Mouse (Mus musculus) heart, adult 2 months (tissue): Measurements from ENCODE around the gene Gnas. TPM values are rescaled to one million over a fixed set of nuclear protein-coding genes. Genes with fewer than 3 reads are reported as not detected.

Experiments used
- DNase-seq, 2 experiments: peaks; one replicate each; pipeline ENCODE4 v3.0.0; 2021
- H3K27ac ChIP-seq: fragments of 200-600 bp; 2 replicates; pipeline ENCODE4 v1.8.1; 2022
- H3K27me3 ChIP-seq: fragments of 200-500 bp; 2 replicates; pipeline ENCODE4 v1.6.1; 2012; ENCODE audit warnings: mild to moderate bottlenecking, low read length, inconsistent platforms, mixed read lengths; ENCODE audit not compliant: control insufficient read depth, insufficient read depth
- H3K36me3 ChIP-seq: fragments of 200-500 bp; 2 replicates; pipeline ENCODE4 v1.6.1; 2012; ENCODE audit warnings: low read length, inconsistent platforms; ENCODE audit not compliant: control insufficient read depth, insufficient read depth
- H3K4me1 ChIP-seq: fragments of 200-500 bp; 2 replicates; pipeline ENCODE4 v1.6.1; 2011; ENCODE audit warnings: low read length; ENCODE audit not compliant: control insufficient read depth, insufficient read depth
- H3K4me3 ChIP-seq: fragments of 200-600 bp; 2 replicates; pipeline ENCODE4 v1.8.1; 2022
- H3K79me2 ChIP-seq: fragments of 200-500 bp; replicated peaks from 2 replicates; pipeline ENCODE4 v1.6.1; 2012; ENCODE audit warnings: mild to moderate bottlenecking, inconsistent platforms, low read length, moderate library complexity, mixed read lengths; ENCODE audit not compliant: control insufficient read depth, insufficient read depth
- H3K9ac ChIP-seq: fragments of 200-500 bp; 2 replicates; pipeline ENCODE4 v1.6.1; 2012; ENCODE audit warnings: low read depth, mild to moderate bottlenecking, control low read depth, inconsistent platforms, low read length, mixed read lengths
- CTCF ChIP-seq: fragments of 200-600 bp; IDR thresholded peaks from 2 replicates; pipeline ENCODE4 v1.8.1; 2022; ENCODE audit warnings: antibody characterized with exemption, mild to moderate bottlenecking, moderate library complexity
- EP300 ChIP-seq: fragments of 200-500 bp; IDR thresholded peaks from 2 replicates; pipeline ENCODE4 v1.6.1; 2011; ENCODE audit warnings: low read depth, low read length, control low read depth; ENCODE audit not compliant: insufficient read depth
- POLR2A ChIP-seq: fragments of 200-500 bp; IDR thresholded peaks from 2 replicates; pipeline ENCODE4 v1.6.1; 2011; ENCODE audit warnings: mild to moderate bottlenecking, low read depth, low read length, control low read depth; ENCODE audit not compliant: insufficient read depth
- WGBS: fragments of 180-500 bp; shearing (Covaris S2); methylation state at CpG from one replicate; pipeline ENCODE4 v1.1.7; 2018; 5-methylcytosine and 5-hydroxymethylcytosine counted together
- intact Hi-C: fragments of 180-260 bp; cut with DNase I; formaldehyde crosslinking; loops from one replicate; pipeline ENCODE4 v1.15.1; 2025
- microRNA-seq, 2 experiments: library from miRNA; unstranded; fragments of <30 nt; microRNA quantifications; one replicate each; pipeline ENCODE4 v1.2.0; 2021
- polyA plus RNA-seq: library from polyadenylated mRNA; depleted of rRNA; stranded (reverse); fragments of >200 nt; gene quantifications from 2 replicates; pipeline ENCODE4 v1.2.3, GENCODE M21; 2012; rRNA removed
- total RNA-seq, 2 experiments: library from RNA; stranded (reverse); gene quantifications; 2 replicates each; pipeline ENCODE4 v1.2.3; 2021

Gene Gnas
- total and polyA plus RNA-seq, 3 experiments = 1,079 to 1,235 (median 1,140) TPM

- no peak for DNase-seq
- intact Hi-C loops = no loop called here
- no peaks in the 10 kb centered on the region for H3K79me2 ChIP-seq
- H3K36me3 ChIP-seq = no peaks in the 10 kb centered on the region
- no peak overlapping the region for H3K27ac ChIP-seq
- no peaks in the 10 kb centered on the region for H3K27me3 ChIP-seq
- no peaks in the 10 kb centered on the region for H3K4me1 ChIP-seq
- WGBS = 76% methylated on average over 10 of the region's 10 CpGs
- no peak overlapping the region for H3K9ac ChIP-seq
- TF ChIP-seq POLR2A = no peak
- no peak for TF ChIP-seq CTCF
- no peak for TF ChIP-seq EP300
- no peak overlapping the region for H3K4me3 ChIP-seq
These were observed 82.5 kb downstream of the Gnas start for GRCm38 (mm10) chr2:174366571-174366970.

GRCm38 (mm10) chr2:174381021-174381420 lies 96.9 kb downstream of the Gnas start:
- no peaks in the 10 kb centered on the region for H3K36me3 ChIP-seq
- no peak for DNase-seq
- H3K79me2 ChIP-seq = no peaks in the 10 kb centered on the region
- no peak overlapping the region for H3K27ac ChIP-seq
- H3K27me3 ChIP-seq = no peaks in the 10 kb centered on the region
- 86% methylated on average over 9 of the region's 9 CpGs for WGBS
- H3K9ac ChIP-seq = no peak overlapping the region
- intact Hi-C loops = no loop called here
- TF ChIP-seq EP300 (no peak), POLR2A (no peak), CTCF (no peak)
- H3K4me3 ChIP-seq = no peak overlapping the region
- H3K4me1 ChIP-seq = no peaks in the 10 kb centered on the region

- H3K9ac ChIP-seq = no peak overlapping the region
- no peaks in the 10 kb centered on the region for H3K4me1 ChIP-seq
- no peak for TF ChIP-seq EP300
- no peak for TF ChIP-seq POLR2A
- TF ChIP-seq CTCF = no peak
- intact Hi-C loops = no loop called here
- 83% methylated on average over 3 of the region's 3 CpGs for WGBS
- no peaks in the 10 kb centered on the region for H3K79me2 ChIP-seq
- H3K4me3 ChIP-seq = no peak overlapping the region
- no peak for DNase-seq
- H3K27me3 ChIP-seq = no peaks in the 10 kb centered on the region
- H3K36me3 ChIP-seq = no peaks in the 10 kb centered on the region
- no peak overlapping the region for H3K27ac ChIP-seq
These were observed 107.8 kb downstream of the Gnas start for GRCm38 (mm10) chr2:174391936-174392335.

- H3K27ac ChIP-seq = no peak overlapping the region
- DNase-seq = no peak
- H3K27me3 ChIP-seq = no peaks in the 10 kb centered on the region
- H3K36me3 ChIP-seq = no peaks in the 10 kb centered on the region
- no peaks in the 10 kb centered on the region for H3K4me1 ChIP-seq
- H3K4me3 ChIP-seq = no peak overlapping the region
- TF ChIP-seq POLR2A (no peak), EP300 (no peak), CTCF (no peak)
- no peaks in the 10 kb centered on the region for H3K79me2 ChIP-seq
- intact Hi-C loops = no loop called here
- no peak overlapping the region for H3K9ac ChIP-seq
- 80% methylated on average over 9 of the region's 9 CpGs for WGBS
These were observed 108.4 kb downstream of the Gnas start for GRCm38 (mm10) chr2:174392554-174392953.

- 56% methylated on average over 5 of the region's 5 CpGs for WGBS
These were observed 109.3 kb downstream of the Gnas start for GRCm38 (mm10) chr2:174393383-174393782.

More at GRCm38 (mm10) chr2:174393383-174393782, 109.3 kb downstream of the Gnas start:
- H3K4me3 ChIP-seq = no peak overlapping the region
- no peak overlapping the region for H3K9ac ChIP-seq
- no peak for DNase-seq
- no peaks in the 10 kb centered on the region for H3K36me3 ChIP-seq
- no peak overlapping the region for H3K27ac ChIP-seq
- no peaks in the 10 kb centered on the region for H3K4me1 ChIP-seq
- no peak for TF ChIP-seq POLR2A
- no peak for TF ChIP-seq CTCF
- no peak for TF ChIP-seq EP300
- intact Hi-C loops = no loop called here
- no peaks in the 10 kb centered on the region for H3K27me3 ChIP-seq
- no peaks in the 10 kb centered on the region for H3K79me2 ChIP-seq

Small RNA genes within 50 kb of the gene (microRNA-seq; reads per million reads assigned to microRNA genes)
- 0 reads per million in 2 experiments for gene Gm27591
- 34.0 to 57.8 reads per million in 2 experiments for gene Mir296
- 68.7 to 284 reads per million in 2 experiments for gene Mir298

Other genes starting within 250 kb of the Gnas start
- 10 to 100 TPM; 17.1 to 19.8 TPM for gene Stx16, start 208.0 kb upstream of the Gnas start, total RNA-seq
- gene Stx16, start 208.0 kb upstream of the Gnas start, polyA plus RNA-seq = 20.3 and 23.3 TPM in 2 replicates
- 10 to 100 TPM; 63.1 to 73.9 TPM for gene Npepl1, start 174.0 kb upstream of the Gnas start, total RNA-seq
- 79.6 and 104 TPM in 2 replicates for gene Npepl1, start 174.0 kb upstream of the Gnas start, polyA plus RNA-seq
- 1 to 10 TPM; 1.6 to 1.8 TPM for gene Gm20721, start 62.4 kb downstream of the Gnas start, total RNA-seq
- gene Gm20721, start 62.4 kb downstream of the Gnas start, polyA plus RNA-seq = 0.12 TPM in 1 of 2 replicates, not detected in the other
- 10 to 100 TPM; 26.5 to 30.3 TPM for gene Nelfcd, start 131.5 kb downstream of the Gnas start, total RNA-seq
- gene Nelfcd, start 131.5 kb downstream of the Gnas start, polyA plus RNA-seq = 38.1 and 47.5 TPM in 2 replicates
- gene Ctsz, start 154.7 kb downstream of the Gnas start, total RNA-seq = 10 to 100 TPM; 31.1 to 34.4 TPM
- gene Ctsz, start 154.7 kb downstream of the Gnas start, polyA plus RNA-seq = 49.5 and 59.5 TPM in 2 replicates
- gene Tubb1, start 166.4 kb downstream of the Gnas start, total RNA-seq = 10 to 100 TPM in 1 of 2 experiments, 1 to 10 TPM in 1; 4.1 to 21.4 TPM
- 6.8 and 9.7 TPM in 2 replicates for gene Tubb1, start 166.4 kb downstream of the Gnas start, polyA plus RNA-seq
- 1,000 to 10,000 TPM; 1,426 to 1,687 TPM for gene Atp5e, start 179.8 kb downstream of the Gnas start, total RNA-seq
- gene Atp5e, start 179.8 kb downstream of the Gnas start, polyA plus RNA-seq = 969 and 1,190 TPM in 2 replicates
- 10 to 100 TPM; 53.1 to 57.8 TPM for gene Prelid3b, start 188.8 kb downstream of the Gnas start, total RNA-seq
- 58.8 and 87.6 TPM in 2 replicates for gene Prelid3b, start 188.8 kb downstream of the Gnas start, polyA plus RNA-seq